Mouse (Mus musculus): Measurements from ENCODE around the gene Etl4.

Etl4 gene

GRCm38 (mm10) chr2:20516270-20516865 is 606.8 kb downstream of the Etl4 start:
- in situ Hi-C loops (cut with MboI; ENCODE audit: unreplicated experiment in 2 of 2) = no loop called here

- in situ Hi-C loops (cut with MboI; ENCODE audit: unreplicated experiment in 2 of 2) = no loop called here
Observed at GRCm38 (mm10) chr2:20517853-20518252, 608.3 kb downstream of the Etl4 start.

DNA sequence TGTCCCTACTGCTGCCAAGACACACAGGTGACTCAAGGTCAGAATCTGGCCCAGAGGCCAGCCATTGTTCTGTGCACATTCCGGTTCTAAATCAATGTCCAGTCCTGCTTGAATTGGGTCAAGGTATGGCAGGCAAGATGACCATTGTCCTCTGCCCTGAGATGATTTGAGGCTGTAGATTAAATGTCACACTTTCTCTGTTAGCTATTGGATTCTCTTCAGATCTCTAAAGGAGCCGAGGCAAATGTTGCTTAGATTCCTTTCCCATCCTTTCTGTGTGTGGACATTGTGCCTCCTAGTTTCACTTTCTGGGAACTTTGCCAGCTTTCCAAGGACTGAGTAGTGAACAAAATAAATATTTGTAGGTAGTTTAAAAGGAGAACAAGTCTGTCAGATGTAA is 608.9 kb downstream of the Etl4 start:
- in situ Hi-C loops (cut with MboI; ENCODE audit: unreplicated experiment in 2 of 2) = no loop called here

DNA sequence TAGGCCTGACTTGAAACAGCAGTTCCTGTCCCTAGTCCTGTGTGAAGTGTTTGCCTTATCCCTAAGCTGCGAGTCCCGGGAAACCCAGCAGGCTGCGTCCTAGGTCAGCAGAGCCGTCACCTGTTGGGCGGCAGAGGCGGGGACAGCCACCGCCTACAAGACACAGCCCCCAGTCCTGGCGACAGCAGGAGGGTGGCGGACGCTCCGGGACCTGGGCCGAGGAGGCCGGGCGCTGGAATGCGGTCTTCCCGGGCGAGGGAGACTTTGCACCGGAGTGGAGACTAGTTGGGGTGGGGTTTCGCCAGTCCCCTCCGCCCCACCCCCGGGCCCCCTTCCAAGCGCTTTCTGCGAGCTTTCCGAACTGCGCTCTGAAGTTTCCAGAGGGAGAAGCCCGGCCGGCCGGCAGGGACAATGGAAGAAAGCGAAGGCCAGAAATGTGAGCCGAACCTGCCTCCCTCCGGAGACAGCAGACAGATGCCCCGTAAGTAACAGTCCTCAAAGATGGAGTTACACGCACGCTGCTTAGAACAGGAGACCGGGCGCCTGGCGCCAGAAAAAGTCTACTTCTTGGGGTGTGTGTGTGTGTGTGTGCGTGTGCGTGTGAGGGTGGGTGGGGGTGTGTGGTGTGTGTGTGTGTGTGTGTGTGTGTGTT is 610.0 kb downstream of the Etl4 start:
- in situ Hi-C loops (cut with MboI; ENCODE audit: unreplicated experiment in 2 of 2) = no loop called here

DNA sequence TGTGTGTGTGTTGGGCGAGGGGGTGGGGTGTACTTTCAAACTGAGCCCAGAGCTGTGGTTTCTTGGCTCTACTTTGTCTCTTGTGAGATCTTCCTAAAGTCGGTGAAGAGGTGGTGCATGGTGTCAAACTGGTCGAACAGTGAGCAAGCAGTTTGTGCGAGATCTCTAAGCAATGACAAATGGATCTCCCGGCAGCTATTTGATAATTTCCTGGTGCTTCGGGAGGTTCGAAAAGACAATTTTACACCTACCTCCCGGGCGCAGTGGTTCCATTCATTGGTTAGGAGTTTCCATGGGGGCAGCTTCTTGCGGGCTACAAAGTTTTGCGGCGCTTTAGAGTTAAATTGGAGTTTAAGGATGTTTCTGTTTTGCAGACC is 610.5 kb downstream of the Etl4 start:
- in situ Hi-C loops (cut with MboI; ENCODE audit: unreplicated experiment in 2 of 2) = no loop called here

GRCm38 (mm10) chr2:20520636-20521595 is 611.3 kb downstream of the Etl4 start:
- in situ Hi-C loops (cut with MboI; ENCODE audit: unreplicated experiment in 2 of 2) = no loop called here

- in situ Hi-C loops (cut with MboI; ENCODE audit: unreplicated experiment in 2 of 2) = no loop called here
Observed at GRCm38 (mm10) chr2:20521686-20522285, 612.2 kb downstream of the Etl4 start.

- in situ Hi-C loops (cut with MboI; ENCODE audit: unreplicated experiment in 2 of 2) = no loop called here
Observed at GRCm38 (mm10) chr2:20523636-20524035, 614.1 kb downstream of the Etl4 start.

DNA sequence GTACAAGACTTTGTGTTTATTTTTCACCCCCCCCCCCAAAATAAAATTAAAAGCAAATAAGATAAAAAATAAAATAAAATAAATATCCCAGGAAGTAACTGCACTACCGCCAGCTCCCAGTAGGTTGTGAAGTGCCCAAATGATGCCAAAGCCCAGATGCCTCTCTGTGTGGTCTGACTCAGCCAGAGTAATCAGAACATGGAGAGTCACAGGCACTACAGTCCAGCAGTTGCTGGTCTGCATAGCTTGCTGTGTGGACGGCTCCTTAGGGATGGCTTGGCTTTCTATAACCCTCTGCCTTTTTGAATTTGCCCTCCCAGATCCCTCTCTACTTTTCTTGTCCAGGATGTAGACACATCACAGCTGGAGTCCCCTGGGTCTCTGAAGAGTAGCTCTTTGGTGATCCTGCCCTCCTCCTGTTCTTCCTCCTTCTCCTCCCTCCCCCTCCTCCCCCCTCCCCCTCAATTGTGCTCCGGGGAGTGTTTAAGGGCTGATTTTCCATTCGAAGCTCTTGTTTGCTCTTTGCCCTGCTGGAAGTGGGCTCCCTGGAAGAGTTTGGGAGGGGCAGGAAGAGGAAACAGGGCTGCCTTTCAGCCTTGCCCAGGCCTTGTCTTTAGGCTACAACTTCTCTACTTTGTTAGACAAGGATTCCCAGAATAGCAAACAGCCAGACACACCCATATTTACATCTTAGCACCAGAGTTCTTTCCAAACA is 616.5 kb downstream of the Etl4 start:
- in situ Hi-C loops (cut with MboI; ENCODE audit: unreplicated experiment in 2 of 2) = no loop called here

- in situ Hi-C loops (cut with MboI; ENCODE audit: unreplicated experiment in 2 of 2) = no loop called here
Observed at GRCm38 (mm10) chr2:20526856-20527255, 617.3 kb downstream of the Etl4 start.

GRCm38 (mm10) chr2:20532623-20533022 is 623.0 kb downstream of the Etl4 start:
- in situ Hi-C loops (cut with MboI; ENCODE audit: unreplicated experiment in 2 of 2) = no loop called here

- in situ Hi-C loops (cut with MboI; ENCODE audit: unreplicated experiment in 2 of 2) = no loop called here
Observed at GRCm38 (mm10) chr2:20537785-20538184, 628.2 kb downstream of the Etl4 start.

- in situ Hi-C loops (cut with MboI; ENCODE audit: unreplicated experiment in 2 of 2) = no loop called here
Observed at GRCm38 (mm10) chr2:20538871-20539270, 629.3 kb downstream of the Etl4 start.

DNA sequence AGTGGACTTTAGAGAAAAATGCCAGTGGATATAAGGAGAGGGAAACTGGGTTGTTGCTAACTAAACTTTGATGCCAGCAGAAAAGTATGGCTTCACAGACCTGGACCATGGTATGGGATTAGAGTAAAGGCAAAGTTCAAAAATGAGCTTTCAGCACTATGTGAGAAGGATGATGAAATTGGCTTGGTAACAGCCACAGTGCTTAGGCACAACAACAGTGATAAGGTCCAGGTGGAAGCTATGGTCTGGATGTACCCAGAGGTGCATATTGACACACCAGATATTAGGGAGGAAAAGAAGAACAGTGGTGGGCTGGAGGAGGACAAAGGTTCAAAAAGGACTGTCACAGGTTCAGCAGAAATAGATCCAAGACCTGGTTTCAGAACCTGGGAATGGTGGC is 631.7 kb downstream of the Etl4 start:
- in situ Hi-C loops (cut with MboI; ENCODE audit: unreplicated experiment in 2 of 2) = no loop called here

- in situ Hi-C loops (cut with MboI; ENCODE audit: unreplicated experiment in 2 of 2) = no loop called here
Observed at GRCm38 (mm10) chr2:20542286-20542685, 632.7 kb downstream of the Etl4 start.

GRCm38 (mm10) chr2:20545624-20546023 is 636.0 kb downstream of the Etl4 start:
- in situ Hi-C loops (cut with MboI; ENCODE audit: unreplicated experiment in 2 of 2) = no loop called here

GRCm38 (mm10) chr2:20546496-20547348 is 637.1 kb downstream of the Etl4 start:
- in situ Hi-C loops (cut with MboI; ENCODE audit: unreplicated experiment in 2 of 2) = no loop called here

GRCm38 (mm10) chr2:20547349-20547677 is 637.7 kb downstream of the Etl4 start:
- in situ Hi-C loops (cut with MboI; ENCODE audit: unreplicated experiment in 2 of 2) = no loop called here

DNA sequence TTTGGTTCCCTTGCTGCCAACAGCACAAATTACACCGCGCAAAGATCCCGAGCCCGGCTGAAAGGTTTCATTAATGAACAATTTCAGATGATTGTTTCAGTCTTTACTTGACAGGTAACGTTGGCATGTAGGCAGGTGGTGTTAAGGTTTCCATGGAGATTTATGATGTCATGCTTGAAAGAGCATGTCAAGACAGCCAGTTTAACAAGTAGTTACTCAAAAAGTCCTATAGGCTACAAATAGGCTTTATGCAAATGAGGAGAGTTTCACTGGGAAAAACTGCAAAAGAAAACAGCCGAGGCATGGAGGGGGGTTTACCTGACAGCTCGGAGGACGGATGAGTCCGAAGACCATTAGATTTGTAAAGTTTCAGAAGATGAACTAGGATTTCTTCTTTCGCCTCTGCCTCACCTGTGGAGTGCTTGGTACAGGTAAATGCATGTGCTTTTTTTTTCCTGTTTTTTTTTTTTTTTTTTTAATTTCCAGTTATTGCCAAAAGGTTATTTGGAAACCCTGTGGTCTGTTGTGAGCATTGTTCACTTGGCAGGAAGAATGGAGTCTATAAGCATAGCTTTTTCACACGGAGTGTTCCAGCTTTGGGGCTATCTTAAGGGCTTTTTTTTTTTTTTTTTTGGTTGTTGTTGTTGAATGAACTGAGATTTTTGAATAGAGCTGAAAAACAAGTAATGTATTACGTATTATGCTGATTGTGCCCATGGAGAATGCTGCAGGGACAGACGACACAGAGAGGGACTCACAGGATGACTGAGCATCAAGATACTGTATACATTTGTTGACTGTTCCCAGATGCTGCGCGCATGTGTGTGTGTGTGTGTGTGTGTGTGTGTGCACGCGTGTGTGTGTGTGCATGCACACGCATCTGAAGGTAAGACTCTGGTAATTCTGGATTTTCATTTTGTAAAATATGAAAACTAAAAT is 638.4 kb downstream of the Etl4 start:
- in situ Hi-C loops (cut with MboI; ENCODE audit: unreplicated experiment in 2 of 2) = no loop called here
